Mouse (Mus musculus) cerebellum, postnatal 10 days (tissue): ENCODE results near the gene Cd160.

Experiments
- DNase-seq, 2 experiments: peaks; one replicate each; pipeline ENCODE4 v3.0.0; 2021; ENCODE audit warnings: mixed read lengths in 2 of 2

Cd160 gene

GRCm38 (mm10) chr3:96828984-96829383 is at the start of gene Cd160, which contains the start of gene Pdzk1:
Gene Cd160 (minus strand): TSS chr3:96829351.
Gene Pdzk1 (plus strand): TSS chr3:96829284.
- DNase-seq, result no peak

- no peak for DNase-seq
Measured at GRCm38 (mm10) chr3:96874808-96875571, 45.8 kb upstream of the Cd160 start.

- DNase-seq, result no peak
Measured at GRCm38 (mm10) chr3:96872501-96872900, 43.4 kb upstream of the Cd160 start.

GRCm38 (mm10) chr3:96871070-96871469 is 41.9 kb upstream of the Cd160 start:
- DNase-seq, result no peak

- DNase-seq, result no peak
Measured at GRCm38 (mm10) chr3:96870270-96870669, 41.1 kb upstream of the Cd160 start.

GRCm38 (mm10) chr3:96869091-96869490 is 39.9 kb upstream of the Cd160 start:
- no peak for DNase-seq

- DNase-seq, result no peak
Measured at GRCm38 (mm10) chr3:96868566-96868965, 39.4 kb upstream of the Cd160 start.

- no peak for DNase-seq
Measured at GRCm38 (mm10) chr3:96867863-96868262, 38.7 kb upstream of the Cd160 start.

GRCm38 (mm10) chr3:96860498-96860897 is 31.3 kb upstream of the Cd160 start:
- DNase-seq, result no peak

GRCm38 (mm10) chr3:96855833-96856232 is 26.7 kb upstream of the Cd160 start:
- no peak for DNase-seq

- DNase-seq, result no peak
Measured at GRCm38 (mm10) chr3:96854376-96854775, 25.2 kb upstream of the Cd160 start.

GRCm38 (mm10) chr3:96852561-96852960 is 23.4 kb upstream of the Cd160 start:
- no peak for DNase-seq

GRCm38 (mm10) chr3:96849168-96849727 is 20.1 kb upstream of the Cd160 start:
- DNase-seq, result no peak

- DNase-seq, result no peak
Measured at GRCm38 (mm10) chr3:96848470-96848869, 19.3 kb upstream of the Cd160 start.

- DNase-seq, result no peak
Measured at GRCm38 (mm10) chr3:96847661-96848060, 18.5 kb upstream of the Cd160 start.

GRCm38 (mm10) chr3:96846985-96847384 is 17.8 kb upstream of the Cd160 start:
- DNase-seq, result no peak

GRCm38 (mm10) chr3:96845806-96846205 is 16.7 kb upstream of the Cd160 start:
- no peak for DNase-seq

- DNase-seq, result no peak
Measured at GRCm38 (mm10) chr3:96845191-96845590, 16.0 kb upstream of the Cd160 start.

GRCm38 (mm10) chr3:96838996-96839645 is 10.0 kb upstream of the Cd160 start:
- no peak for DNase-seq

- DNase-seq, result no peak
Measured at GRCm38 (mm10) chr3:96836414-96836813, 7.3 kb upstream of the Cd160 start.

GRCm38 (mm10) chr3:96834587-96835348 is 5.6 kb upstream of the Cd160 start:
- DNase-seq, result no peak

GRCm38 (mm10) chr3:96832930-96833329 is 3.8 kb upstream of the Cd160 start:
- no peak for DNase-seq

- no peak for DNase-seq
Measured at GRCm38 (mm10) chr3:96829856-96830255, 705 bp upstream of the Cd160 start.
